Mouse (Mus musculus) lung, adult 2 months (tissue): Measurements from ENCODE around the gene Kdelr3.

ENCODE experiments used
- CTCF ChIP-seq: fragments of 200-500 bp; IDR thresholded peaks from 2 replicates; pipeline ENCODE4 v1.5.1; 2011; ENCODE audit warnings: mild to moderate bottlenecking, low read length, control low read depth; ENCODE audit not compliant: insufficient read depth
- POLR2A ChIP-seq: fragments of 200-500 bp; IDR thresholded peaks from 2 replicates; pipeline ENCODE4 v1.6.1; 2011; ENCODE audit warnings: low read depth, mild to moderate bottlenecking, control low read depth, low read length, borderline replicate concordance; ENCODE audit errors: extremely low read depth

GRCm38 (mm10) chr15:79504707-79505452 lies 11.3 kb upstream of the Kdelr3 start, which contains the start of gene Kcnj4:
- TF ChIP-seq POLR2A (no peak), CTCF (no peak)
